17 mouse cellular contexts compared by ENCODE assay signal in the genomic region with DNA sequence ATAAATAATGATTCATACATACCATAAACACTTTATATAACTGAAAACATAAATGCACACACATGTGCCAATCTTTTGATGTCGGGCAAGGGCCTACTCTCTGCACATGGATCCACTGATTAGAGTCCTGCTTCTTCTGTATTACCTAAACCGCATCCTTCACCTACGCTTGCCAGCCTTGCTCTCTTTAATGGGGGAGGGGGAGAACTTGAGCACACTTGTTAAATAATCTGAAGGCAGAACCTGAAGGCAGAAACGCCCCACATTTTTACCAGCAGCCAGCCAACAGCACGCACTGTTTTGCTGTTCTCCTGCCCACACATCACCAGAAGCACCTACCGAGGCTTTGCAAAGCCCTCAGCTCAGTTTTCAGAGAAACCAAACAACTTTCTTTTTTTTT.
DNase-seq lines count a peak whose midpoint lies in the region; ATAC-seq lines count a peak whose summit lies in the region.
"Had no signal": no experiment of that assay in that cellular context is flagged by ENCODE, and none has a peak within 500 bp of the region (broad histone marks: within the 10 kb centered on the region; RNA-seq: fewer than 3 reads in every experiment).

No protein-coding gene starts in this region.

- no peaks in the 10 kb centered on the region for H3K27me3 ChIP-seq in embryonic facial prominence, embryonic 10.5 days (replicated peaks; ENCODE audit: low read depth, poor library complexity, severe bottlenecking)
- H3K27me3 ChIP-seq in limb, embryonic 11.5 days (ENCODE audit: control insufficient read depth, insufficient read depth, low read length), result no peaks in the 10 kb centered on the region

- ATAC-seq in CD4-positive, CD25-positive, alpha-beta regulatory T cell, adult 4 months, result peak; percentile 80
- ATAC-seq in limb, embryonic 11.5 days (ENCODE audit: insufficient number of reproducible peaks, low FRiP score, low TSS enrichment, low read depth), result no peak
- ATAC-seq: forebrain, embryonic 16.5 days had no signal

- 61% methylated on average over 6 of the region's 6 CpGs for WGBS in embryonic facial prominence, embryonic 10.5 days
- WGBS in limb, embryonic 11.5 days, result 54% methylated on average over 6 of the region's 6 CpGs

- intact Hi-C loops in left cerebral cortex, postnatal 25 days (cut with DNase I), result no loop called here
- intact Hi-C loops in left cerebral cortex, postnatal 36 days (cut with DNase I), result no loop called here

- peaks cover 20% of the 10 kb centered on the region for H3K4me1 ChIP-seq in embryonic facial prominence, embryonic 10.5 days
- peaks cover 11% of the 10 kb centered on the region for H3K4me1 ChIP-seq in limb, embryonic 11.5 days (ENCODE audit: control insufficient read depth, insufficient read depth, low read length)

- 0 out of 2 replicates have a peak overlapping the region, but pooled peaks have one; percentile 13 for H3K9ac ChIP-seq in limb, embryonic 11.5 days (ENCODE audit: low read length)

- H3K9me3 ChIP-seq in embryonic facial prominence, embryonic 10.5 days, result no peaks in the 10 kb centered on the region
- no peaks in the 10 kb centered on the region for H3K9me3 ChIP-seq in limb, embryonic 11.5 days (ENCODE audit: control insufficient read depth, low read length)

- DNase-seq in left cerebral cortex, postnatal 25 days (ENCODE audit: low spot score in 2 of 2), result peak; percentile 30 to 74
- no peak for DNase-seq in left cerebral cortex, postnatal 36 days (ENCODE audit: low spot score in 2 of 2)
- DNase-seq in embryonic facial prominence, embryonic 10.5 days (ENCODE audit: low spot score), result no peak
- no peak for DNase-seq in limb, embryonic 11.5 days (ENCODE audit: low spot score)
- no peak for DNase-seq in urinary bladder, postnatal 36 days (ENCODE audit: low spot score in 2 of 2)
- no peak for DNase-seq in MN1 (ENCODE audit: low spot score)
- DNase-seq in lung, postnatal 4 days, result no peak
- DNase-seq: cerebellum, adult 18-20 months; gastrocnemius, postnatal 14 days; kidney, postnatal 10 days; liver; lung, adult 18-20 months; thymus, postnatal 4 days had no signal

- peak overlapping the region; percentile 67 for H3K27ac ChIP-seq in embryonic facial prominence, embryonic 10.5 days (replicated peaks)
- peak overlapping the region; percentile 80 for H3K27ac ChIP-seq in limb, embryonic 11.5 days (replicated peaks; ENCODE audit: low read depth, low read length)
- H3K27ac ChIP-seq: stomach, postnatal 0 days had no signal

- no peak overlapping the region for H3K4me3 ChIP-seq in embryonic facial prominence, embryonic 10.5 days
- H3K4me3 ChIP-seq in limb, embryonic 11.5 days (ENCODE audit: low read depth, low read length), result no peak overlapping the region

- H3K4me2 ChIP-seq in limb, embryonic 11.5 days (ENCODE audit: low read depth, severe bottlenecking), result no peak overlapping the region
- H3K4me2 ChIP-seq: heart, embryonic 11.5 days had no signal

- H3K36me3 ChIP-seq in embryonic facial prominence, embryonic 10.5 days (replicated peaks), result no peaks in the 10 kb centered on the region
- H3K36me3 ChIP-seq in limb, embryonic 11.5 days (ENCODE audit: control insufficient read depth, insufficient read depth, low read length), result no peaks in the 10 kb centered on the region

Comparison
In these comparisons a context has a peak if more than half of its experiments do, and no peak if none do; other contexts are left out.
1. DNase-seq: peak in left cerebral cortex, postnatal 25 days (2 of 2); none in left cerebral cortex, postnatal 36 days (0 of 2), embryonic facial prominence, embryonic 10.5 days (single experiment), limb, embryonic 11.5 days (single experiment), urinary bladder, postnatal 36 days (0 of 2), MN1 (single experiment) and lung, postnatal 4 days (0 of 2).